Mouse (Mus musculus): ENCODE data around the gene R3hdml. TPM values are rescaled to one million over a fixed set of nuclear protein-coding genes. Genes with fewer than 3 reads are reported as not detected.
A peak's percentile ranks its signal among the peaks of the same experiment; 100 is the strongest.

The R3hdml gene
- polyA plus RNA-seq, 1 experiment = not detected

DNA sequence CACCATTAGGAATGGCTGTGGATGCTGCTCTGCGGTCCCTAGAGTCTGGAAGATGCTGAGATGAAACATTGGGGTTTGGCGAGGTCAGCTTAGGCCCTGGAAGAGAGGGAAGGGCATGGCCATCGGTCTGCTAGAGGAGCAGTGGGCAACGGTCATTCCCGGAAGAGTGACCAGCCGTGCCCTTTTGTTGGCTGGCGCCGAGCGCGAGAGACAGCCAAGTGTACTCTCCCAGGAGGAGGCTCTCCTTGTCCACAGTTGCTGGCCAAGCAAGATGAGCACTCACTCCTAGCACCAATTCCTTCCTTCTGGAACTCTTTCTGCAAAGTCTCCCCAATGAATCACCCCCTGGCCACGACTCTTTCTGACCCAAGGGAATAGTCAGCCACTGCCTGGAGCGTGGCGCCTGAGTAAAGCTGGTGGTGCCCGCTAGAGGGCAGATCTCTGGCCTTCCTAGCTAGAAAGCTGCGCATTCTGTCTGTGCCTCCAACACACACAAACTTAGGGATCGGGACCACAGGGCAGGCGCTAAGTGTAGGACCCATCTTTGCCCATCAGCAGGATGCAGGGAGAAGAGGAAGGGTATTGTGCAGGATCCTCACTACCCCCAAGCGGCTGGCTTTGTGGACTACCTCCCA, 11.8 kb upstream of the R3hdml start:
- TF ChIP-seq CTCF (IDR thresholded peaks at IDR 0.05; ENCODE audit: borderline replicate concordance, extremely low read depth, insufficient read depth, insufficient read length) (peak; percentile 48; the same call in 1 of the 2 replicates), POLR2A (IDR thresholded peaks at IDR 0.05; ENCODE audit: borderline replicate concordance, extremely low read depth, insufficient read depth, insufficient read length, poor library complexity, severe bottlenecking) (no peak)

GRCm38 (mm10) chr2:163481539-163482029, 10.5 kb upstream of the R3hdml start:
- TF ChIP-seq POLR2A (IDR thresholded peaks at IDR 0.05; ENCODE audit: borderline replicate concordance, extremely low read depth, insufficient read depth, insufficient read length, poor library complexity, severe bottlenecking) = no peak
- peak; percentile 18; the same call in 1 of the 2 replicates for TF ChIP-seq CTCF (IDR thresholded peaks at IDR 0.05; ENCODE audit: borderline replicate concordance, extremely low read depth, insufficient read depth, insufficient read length)
- peak; percentile 24 for DNase-seq (ENCODE audit: low read depth)

More for the DNA sequence above, 11.8 kb upstream of the R3hdml start:
- no peak for DNase-seq (ENCODE audit: low read depth)

DNA sequence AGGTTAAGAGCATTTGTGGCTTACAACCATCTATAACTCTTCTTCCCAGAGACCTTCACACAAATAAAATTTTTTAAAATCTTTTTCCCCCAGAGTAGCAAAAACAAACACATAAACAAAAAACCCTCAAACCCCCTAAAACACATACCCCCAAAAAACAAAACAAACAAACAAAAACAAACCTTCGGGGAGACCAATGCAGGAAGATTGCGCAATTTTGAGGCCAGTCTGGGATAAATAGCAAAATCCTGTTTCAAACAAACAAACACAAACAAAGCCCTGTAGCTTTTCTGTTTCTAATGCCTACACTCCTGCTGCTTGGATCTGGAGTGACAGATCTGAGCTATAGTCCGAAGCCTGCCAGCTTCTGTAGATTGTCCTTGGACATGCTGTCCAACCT, 4.8 kb upstream of the R3hdml start:
- no peak for TF ChIP-seq POLR2A (IDR thresholded peaks at IDR 0.05; ENCODE audit: borderline replicate concordance, extremely low read depth, insufficient read depth, insufficient read length, poor library complexity, severe bottlenecking)
- no peak for TF ChIP-seq CTCF (IDR thresholded peaks at IDR 0.05; ENCODE audit: borderline replicate concordance, extremely low read depth, insufficient read depth, insufficient read length)
- DNase-seq (ENCODE audit: low read depth) = no peak

- DNase-seq (ENCODE audit: low read depth) = no peak
- TF ChIP-seq POLR2A (IDR thresholded peaks at IDR 0.05; ENCODE audit: borderline replicate concordance, extremely low read depth, insufficient read depth, insufficient read length, poor library complexity, severe bottlenecking) = no peak
- no peak for TF ChIP-seq CTCF (IDR thresholded peaks at IDR 0.05; ENCODE audit: borderline replicate concordance, extremely low read depth, insufficient read depth, insufficient read length)
These were observed 2.3 kb upstream of the R3hdml start for GRCm38 (mm10) chr2:163489725-163490291.

- TF ChIP-seq CTCF (IDR thresholded peaks at IDR 0.05; ENCODE audit: borderline replicate concordance, extremely low read depth, insufficient read depth, insufficient read length) (no peak), POLR2A (IDR thresholded peaks at IDR 0.05; ENCODE audit: borderline replicate concordance, extremely low read depth, insufficient read depth, insufficient read length, poor library complexity, severe bottlenecking) (no peak)
- peak; percentile 5 for DNase-seq (ENCODE audit: low read depth)
These were observed 1.5 kb upstream of the R3hdml start for GRCm38 (mm10) chr2:163490656-163491055.

DNA sequence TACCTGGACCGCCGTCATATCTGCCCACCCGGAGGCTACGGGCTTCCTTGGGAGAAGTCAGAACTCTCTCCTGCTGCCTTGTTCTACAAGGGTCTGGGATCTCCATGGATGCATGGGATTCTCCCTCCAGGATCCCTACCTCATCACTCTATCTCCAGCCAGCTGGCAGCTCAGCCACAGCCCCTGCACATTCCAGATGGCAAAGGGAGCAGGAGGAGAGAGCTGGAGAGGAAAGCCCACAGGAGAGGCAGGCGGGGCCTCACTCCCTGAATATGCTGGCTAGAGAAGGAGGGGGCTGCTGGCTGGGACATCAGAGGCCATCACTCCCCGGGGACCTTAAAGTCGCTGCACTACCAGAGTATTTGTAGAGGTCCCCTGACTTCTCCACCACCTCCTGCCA, 767 bp upstream of the R3hdml start:
- DNase-seq (ENCODE audit: low read depth) = peak; percentile 67
- TF ChIP-seq POLR2A (IDR thresholded peaks at IDR 0.05; ENCODE audit: borderline replicate concordance, extremely low read depth, insufficient read depth, insufficient read length, poor library complexity, severe bottlenecking) (no peak), CTCF (IDR thresholded peaks at IDR 0.05; ENCODE audit: borderline replicate concordance, extremely low read depth, insufficient read depth, insufficient read length) (no peak)

DNA sequence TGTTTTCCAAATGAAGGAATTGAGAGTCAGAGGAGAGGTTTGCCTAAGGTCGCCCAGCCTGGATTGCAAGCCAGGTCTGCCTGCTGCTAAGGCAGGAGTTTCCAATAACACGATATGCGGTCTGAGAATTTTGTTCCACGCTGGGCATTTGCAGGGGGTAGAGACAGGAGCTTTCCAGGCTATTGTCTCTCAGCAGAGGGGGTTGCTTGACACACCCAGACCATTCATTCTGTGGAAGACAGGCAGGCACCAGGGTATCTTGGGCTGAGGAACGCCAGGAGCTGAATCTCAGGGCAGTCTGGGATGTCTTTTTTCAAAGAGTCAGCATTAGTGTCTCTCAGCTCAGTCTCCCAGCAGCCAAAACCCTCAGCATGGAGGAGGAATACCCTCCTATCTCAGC, 913 bp downstream of the R3hdml start:
- TF ChIP-seq CTCF (IDR thresholded peaks at IDR 0.05; ENCODE audit: borderline replicate concordance, extremely low read depth, insufficient read depth, insufficient read length) (no peak), POLR2A (IDR thresholded peaks at IDR 0.05; ENCODE audit: borderline replicate concordance, extremely low read depth, insufficient read depth, insufficient read length, poor library complexity, severe bottlenecking) (no peak)
- DNase-seq (ENCODE audit: low read depth) = no peak

- DNase-seq (ENCODE audit: low read depth) = peak; percentile 5
- no peak for TF ChIP-seq CTCF (IDR thresholded peaks at IDR 0.05; ENCODE audit: borderline replicate concordance, extremely low read depth, insufficient read depth, insufficient read length)
- no peak for TF ChIP-seq POLR2A (IDR thresholded peaks at IDR 0.05; ENCODE audit: borderline replicate concordance, extremely low read depth, insufficient read depth, insufficient read length, poor library complexity, severe bottlenecking)
These were observed 1.9 kb downstream of the R3hdml start for GRCm38 (mm10) chr2:163493976-163494375.

- TF ChIP-seq CTCF (IDR thresholded peaks at IDR 0.05; ENCODE audit: borderline replicate concordance, extremely low read depth, insufficient read depth, insufficient read length) (no peak), POLR2A (IDR thresholded peaks at IDR 0.05; ENCODE audit: borderline replicate concordance, extremely low read depth, insufficient read depth, insufficient read length, poor library complexity, severe bottlenecking) (no peak)
- DNase-seq (ENCODE audit: low read depth) = no peak
These were observed 2.3 kb downstream of the R3hdml start for GRCm38 (mm10) chr2:163494456-163494855.

- TF ChIP-seq POLR2A (IDR thresholded peaks at IDR 0.05; ENCODE audit: borderline replicate concordance, extremely low read depth, insufficient read depth, insufficient read length, poor library complexity, severe bottlenecking) = no peak
- no peak for TF ChIP-seq CTCF (IDR thresholded peaks at IDR 0.05; ENCODE audit: borderline replicate concordance, extremely low read depth, insufficient read depth, insufficient read length)
- DNase-seq (ENCODE audit: low read depth) = peak; percentile 12
These were observed 10.1 kb downstream of the R3hdml start for GRCm38 (mm10) chr2:163502219-163502618.

GRCm38 (mm10) chr2:163503191-163503590, 11.1 kb downstream of the R3hdml start:
- DNase-seq (ENCODE audit: low read depth) = no peak
- TF ChIP-seq POLR2A (IDR thresholded peaks at IDR 0.05; ENCODE audit: borderline replicate concordance, extremely low read depth, insufficient read depth, insufficient read length, poor library complexity, severe bottlenecking) (no peak), CTCF (IDR thresholded peaks at IDR 0.05; ENCODE audit: borderline replicate concordance, extremely low read depth, insufficient read depth, insufficient read length) (no peak)
